Mouse (Mus musculus) MEL (cell line): ENCODE results near the gene Plekhg1.

ENCODE experiments used
- CHD1 ChIP-seq: IDR thresholded peaks from 2 replicates; pipeline ENCODE4 v1.6.1; 2012; ENCODE audit warnings: low read depth, mild to moderate bottlenecking, inconsistent platforms, low read length, improper control_type of control experiment
- HCFC1 ChIP-seq: IDR thresholded peaks from 2 replicates; pipeline ENCODE4 v1.6.1; 2012; ENCODE audit warnings: low read depth, mild to moderate bottlenecking, inconsistent platforms, low read length, improper control_type of control experiment, moderate library complexity
- RCOR1 ChIP-seq: IDR thresholded peaks from 2 replicates; pipeline ENCODE4 v1.6.1; 2012; ENCODE audit warnings: low read depth, mild to moderate bottlenecking, inconsistent platforms, low read length, improper control_type of control experiment
- SMC3 ChIP-seq: IDR thresholded peaks from 2 replicates; pipeline ENCODE4 v1.6.1; 2011; ENCODE audit warnings: low read depth, low read length, improper control_type of control experiment
- USF2 ChIP-seq, 2 experiments: IDR thresholded peaks; 2 replicates each; pipeline ENCODE4 v1.6.1; 2011 to 2012; ENCODE audit warnings: improper control_type of control experiment in 2 of 2, low read length in 2 of 2, borderline replicate concordance in 1 of 2, inconsistent platforms in 1 of 2, low read depth in 1 of 2, mild to moderate bottlenecking in 1 of 2; ENCODE audit not compliant: insufficient read depth in 1 of 2

- TF ChIP-seq HCFC1: no peak
- no peak for TF ChIP-seq USF2 (IDR thresholded peaks at IDR 0.05; ENCODE audit: borderline replicate concordance in 1 of 2, insufficient read depth in 1 of 2, low read depth in 1 of 2, low read length in 2 of 2)
- TF ChIP-seq CHD1: no peak
- TF ChIP-seq RCOR1: no peak
- no peak for TF ChIP-seq SMC3
These were observed 200.4 kb downstream of the Plekhg1 start for GRCm38 (mm10) chr10:3940596-3940975.
